Mouse (Mus musculus): ENCODE measurements at regions not wholly inside any gene's neighbourhood (a gene's known extent, or its start where the extent isn't known, plus 50 kb on each side); places are given as distances from the start of the nearest gene placed in this dataset.
"Not testable (repeated sequence)": the region's sequence is repeated elsewhere in the genome, so short reads cannot be mapped to it uniquely, and the experiment has no call there.

- DNase-seq (ENCODE audit: low read depth, low spot score): peak; percentile 27
Measured at GRCm38 (mm10) chr8:8978969-8979368, 288.6 kb upstream of the Arglu1 start.

GRCm38 (mm10) chr8:8973769-8974168, 283.4 kb upstream of the Arglu1 start:
- DNase-seq (ENCODE audit: low read depth, low spot score): no peak

- DNase-seq (ENCODE audit: low read depth, low spot score): no peak
Measured at GRCm38 (mm10) chr8:8973334-8973733, 283.0 kb upstream of the Arglu1 start.

GRCm38 (mm10) chr8:8970776-8971175, 280.5 kb upstream of the Arglu1 start:
- no peak for DNase-seq (ENCODE audit: low read depth, low spot score)

GRCm38 (mm10) chr8:8970346-8970745, 280.0 kb upstream of the Arglu1 start:
- DNase-seq (ENCODE audit: low read depth, low spot score): peak; percentile 54

GRCm38 (mm10) chr8:8969112-8969950, 279.0 kb upstream of the Arglu1 start:
- DNase-seq (ENCODE audit: low read depth, low spot score): no peak

GRCm38 (mm10) chr8:8966658-8967048, 276.3 kb upstream of the Arglu1 start:
- no peak for DNase-seq (ENCODE audit: low read depth, low spot score)

GRCm38 (mm10) chr8:8965983-8966657, 275.8 kb upstream of the Arglu1 start:
- no peak for DNase-seq (ENCODE audit: low read depth, low spot score)

- no peak for DNase-seq (ENCODE audit: low read depth, low spot score)
Measured at GRCm38 (mm10) chr8:8960221-8960620, 269.9 kb upstream of the Arglu1 start.

- no peak for DNase-seq (ENCODE audit: low read depth, low spot score)
Measured at GRCm38 (mm10) chr8:8959787-8960093, 269.4 kb upstream of the Arglu1 start.

- DNase-seq (ENCODE audit: low read depth, low spot score): no peak
Measured at GRCm38 (mm10) chr8:8959021-8959786, 268.9 kb upstream of the Arglu1 start.

- DNase-seq (ENCODE audit: low read depth, low spot score): not testable (repeated sequence)
Measured at GRCm38 (mm10) chr8:8958140-8958539, 267.8 kb upstream of the Arglu1 start.

GRCm38 (mm10) chr8:8952212-8952611, 261.9 kb upstream of the Arglu1 start:
- DNase-seq (ENCODE audit: low read depth, low spot score): no peak

- no peak for DNase-seq (ENCODE audit: low read depth, low spot score)
Measured at GRCm38 (mm10) chr8:8951186-8951585, 260.9 kb upstream of the Arglu1 start.

GRCm38 (mm10) chr8:8947516-8948161, 257.3 kb upstream of the Arglu1 start:
- peak; percentile 31 for DNase-seq (ENCODE audit: low read depth, low spot score)

GRCm38 (mm10) chr8:8942991-8943390, 252.7 kb upstream of the Arglu1 start:
- no peak for DNase-seq (ENCODE audit: low read depth, low spot score)

GRCm38 (mm10) chr8:8940899-8941298, 250.6 kb upstream of the Arglu1 start:
- DNase-seq (ENCODE audit: low read depth, low spot score): no peak

- no peak for DNase-seq (ENCODE audit: low read depth, low spot score)
Measured at GRCm38 (mm10) chr8:8938536-8938935, 248.2 kb upstream of the Arglu1 start.

GRCm38 (mm10) chr8:8932466-8932865, 242.1 kb upstream of the Arglu1 start:
- no peak for DNase-seq (ENCODE audit: low read depth, low spot score)

- no peak for DNase-seq (ENCODE audit: low read depth, low spot score)
Measured at GRCm38 (mm10) chr8:8931746-8932145, 241.4 kb upstream of the Arglu1 start.

- no peak for DNase-seq (ENCODE audit: low read depth, low spot score)
Measured at GRCm38 (mm10) chr8:8928074-8928862, 237.9 kb upstream of the Arglu1 start.
